Mouse (Mus musculus): ENCODE measurements around the gene Prss2.
"Not testable (repeated sequence)": the region's sequence is repeated elsewhere in the genome, so short reads cannot be mapped to it uniquely, and the experiment has no call there.

The Prss2 gene

DNA sequence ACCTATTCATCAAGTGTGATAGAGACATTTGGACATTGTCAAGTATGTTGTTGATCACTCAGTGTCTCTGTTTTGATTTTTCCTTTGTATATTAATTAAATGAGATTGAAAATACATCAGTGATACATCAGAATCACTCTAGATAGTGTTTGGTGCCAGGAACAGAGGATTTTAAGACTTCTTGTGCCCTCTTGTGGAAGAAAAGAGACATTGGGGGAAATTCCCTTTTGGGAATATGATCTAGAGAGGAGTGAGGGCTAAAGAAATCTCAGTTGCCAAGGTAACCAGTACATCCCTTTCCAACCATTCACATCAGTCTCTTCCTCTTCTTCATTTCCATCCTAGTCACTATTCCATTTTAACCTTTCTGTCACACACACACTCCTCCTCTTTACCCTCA, 34.8 kb downstream of the Prss2 start:
- no peak for DNase-seq (ENCODE audit: low spot score)

DNA sequence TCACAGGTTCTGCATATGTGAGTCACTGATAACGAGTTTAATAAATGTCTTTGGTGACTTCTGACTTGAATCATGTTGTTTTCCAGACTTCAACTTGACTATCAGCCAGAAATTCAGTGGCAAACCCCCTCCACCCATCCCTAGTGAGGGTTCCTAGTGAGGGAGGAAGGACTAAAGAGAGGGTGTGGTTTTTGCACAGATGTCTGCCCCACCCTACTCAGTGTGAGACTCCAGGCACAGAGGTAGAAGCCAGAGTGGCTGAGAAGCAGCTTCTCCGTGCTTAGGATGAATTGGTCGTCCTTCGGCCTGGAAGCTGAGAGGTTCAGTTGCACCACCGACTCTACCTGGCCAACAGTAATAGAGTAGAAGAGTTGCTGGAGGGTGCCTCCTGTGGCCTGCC, 35.9 kb downstream of the Prss2 start:
- no peak for DNase-seq (ENCODE audit: low spot score)

DNA sequence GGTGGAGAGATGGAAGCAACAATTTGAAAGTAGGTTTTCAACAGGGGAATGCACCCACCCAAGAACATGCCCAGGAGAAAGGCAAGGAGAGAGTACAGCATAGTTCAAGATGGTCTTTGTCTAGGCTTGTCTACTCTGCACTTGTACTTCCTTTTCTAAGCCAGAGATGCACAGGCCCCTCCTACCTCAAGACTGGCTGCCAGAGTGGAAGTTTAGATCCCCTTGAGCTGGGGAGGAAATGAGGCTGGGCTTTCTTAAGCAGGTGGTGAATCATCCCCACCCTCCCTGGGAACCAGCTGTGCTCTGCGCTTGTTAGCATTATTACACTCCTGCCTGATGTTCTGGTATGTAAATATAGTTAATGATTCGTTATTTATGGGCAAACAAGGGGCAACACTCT, 36.7 kb downstream of the Prss2 start:
- DNase-seq (ENCODE audit: low spot score) = no peak

DNA sequence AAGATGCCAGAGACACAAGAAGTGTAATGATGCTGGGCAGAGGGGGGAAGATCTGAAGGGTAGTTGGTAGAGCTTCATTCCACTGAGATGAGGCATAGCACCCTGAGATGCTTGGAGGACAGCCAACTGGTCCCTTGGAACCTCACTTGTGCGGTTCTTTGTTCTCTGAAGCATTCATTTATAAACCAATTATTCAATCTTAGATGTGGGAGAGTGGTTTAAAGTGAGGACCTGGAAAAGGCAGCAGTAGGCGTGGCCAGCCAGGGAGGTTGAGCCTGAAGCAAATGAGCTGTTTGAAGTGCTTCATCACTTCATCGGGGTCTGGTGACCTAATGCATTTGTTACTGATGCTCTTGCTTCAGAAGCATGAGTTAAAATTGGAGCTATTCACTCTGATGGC, 37.7 kb downstream of the Prss2 start:
- no peak for DNase-seq (ENCODE audit: low spot score)

DNA sequence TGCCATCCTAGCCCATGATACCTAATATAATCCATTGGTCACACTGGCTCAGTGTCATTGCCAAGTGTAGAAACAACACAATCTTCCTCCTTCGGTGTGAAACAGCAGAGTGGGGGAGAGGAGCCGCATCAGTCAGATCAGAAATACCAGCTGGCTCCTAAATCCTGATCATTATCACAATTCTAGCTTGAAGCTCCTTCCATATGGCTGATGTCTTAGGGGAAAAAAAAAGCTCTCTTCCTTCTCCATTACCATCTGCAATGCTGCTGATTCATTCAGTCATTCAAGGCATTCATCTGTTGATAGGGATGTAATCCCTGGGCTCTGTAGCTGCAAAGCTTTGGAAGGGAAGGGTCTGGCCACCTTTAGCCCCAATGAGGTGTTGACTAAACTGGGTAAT, 38.7 kb downstream of the Prss2 start:
- no peak for DNase-seq (ENCODE audit: low spot score)

DNA sequence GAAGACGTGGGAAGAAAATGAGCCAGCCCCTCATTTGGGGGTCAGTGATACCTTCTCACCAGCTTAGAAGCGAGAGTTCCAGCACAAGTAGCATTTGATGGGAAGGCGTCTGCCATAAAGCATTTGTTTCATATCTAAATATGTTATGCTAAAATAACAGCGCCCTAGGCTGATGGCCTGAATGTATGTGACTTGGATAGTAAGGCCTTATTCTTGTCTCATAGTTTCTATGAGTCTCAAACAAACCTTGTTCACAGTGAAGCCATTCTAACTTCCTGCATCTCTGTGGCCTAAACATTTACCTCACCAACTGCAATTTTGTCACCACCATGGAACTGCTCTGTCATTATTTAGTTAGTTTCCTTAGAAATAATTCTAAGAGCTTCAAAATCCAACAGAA, 41.0 kb downstream of the Prss2 start:
- DNase-seq (ENCODE audit: low spot score) = no peak

DNA sequence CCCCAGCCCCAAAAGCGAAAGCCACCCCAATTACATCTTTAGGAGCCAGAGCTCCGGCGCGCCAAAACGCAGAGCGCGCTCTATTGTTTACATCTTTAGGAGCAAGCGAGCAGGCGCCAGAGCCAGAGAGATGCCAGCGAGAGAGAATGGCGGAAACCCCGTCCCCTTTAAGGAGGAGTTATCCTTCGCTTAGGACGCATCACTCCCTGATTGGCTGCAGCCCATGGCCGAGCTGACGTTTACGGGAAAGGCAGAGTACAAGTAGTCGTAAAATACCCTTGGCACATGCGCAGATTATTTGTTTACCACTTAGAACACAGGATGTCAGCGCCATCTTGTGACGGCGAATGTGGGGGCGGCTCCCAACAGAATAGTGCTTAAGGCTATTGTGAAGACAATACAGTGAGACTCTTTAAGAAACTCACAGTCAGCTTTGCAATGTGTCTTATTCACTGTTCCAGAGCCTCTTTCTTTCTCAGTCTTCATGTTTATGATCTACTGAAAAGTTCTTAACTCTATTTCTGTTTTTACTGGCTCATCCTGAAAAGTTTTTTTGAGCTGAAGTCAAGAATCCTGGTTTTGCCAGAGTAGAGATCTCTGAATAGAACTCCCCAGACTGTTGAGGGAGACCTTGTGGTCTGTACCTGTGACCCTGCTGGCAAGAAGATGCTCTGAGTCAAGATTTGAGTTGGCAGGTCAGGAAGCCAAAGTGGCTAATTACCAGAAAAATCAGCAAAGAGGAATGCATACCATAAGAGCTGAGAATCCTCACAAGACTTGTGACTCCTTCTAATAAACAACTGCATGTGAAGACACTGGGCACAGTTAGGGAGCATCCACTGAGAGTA, 41.7 kb downstream of the Prss2 start:
- not testable (repeated sequence) for DNase-seq (ENCODE audit: low spot score)

DNA sequence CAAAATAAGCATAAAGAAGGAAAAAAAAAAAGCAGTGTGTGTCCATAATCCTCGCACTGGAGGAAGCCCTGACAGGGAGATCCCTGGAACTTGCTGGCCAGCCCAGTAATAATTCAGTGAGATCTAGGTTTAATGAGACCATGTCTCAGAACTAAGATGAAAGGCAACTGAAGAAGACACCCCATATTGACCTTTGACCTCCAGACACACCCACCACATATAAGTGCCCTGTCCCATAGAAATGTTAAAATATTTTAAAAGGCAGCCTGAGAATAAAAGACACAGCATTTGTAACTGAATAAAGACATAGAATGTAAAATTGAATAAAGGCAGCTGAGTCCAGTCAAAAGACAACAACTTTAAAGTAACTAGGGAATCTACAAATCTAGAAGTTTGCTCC, 43.7 kb downstream of the Prss2 start:
- no peak for DNase-seq (ENCODE audit: low spot score)

DNA sequence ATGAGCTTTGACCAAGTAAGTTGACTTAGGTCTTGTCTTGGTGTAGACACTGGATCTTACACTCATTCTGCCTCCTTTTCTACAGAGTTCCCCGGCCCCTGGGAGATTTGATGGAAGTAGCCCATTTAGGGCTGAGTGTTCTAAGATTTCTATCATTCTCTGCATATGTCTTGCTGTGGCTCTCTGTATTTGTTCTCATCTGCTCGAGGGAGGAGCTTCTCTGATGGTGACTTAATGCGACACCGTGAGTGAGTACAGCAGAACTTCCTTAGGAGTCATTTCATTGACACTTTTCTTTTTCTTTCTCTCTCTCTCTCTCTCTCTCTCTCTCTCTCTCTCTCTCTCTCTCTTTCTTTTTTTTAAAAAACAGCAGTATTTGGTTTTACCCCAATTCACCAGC, 45.4 kb downstream of the Prss2 start:
- no peak for DNase-seq (ENCODE audit: low spot score)

DNA sequence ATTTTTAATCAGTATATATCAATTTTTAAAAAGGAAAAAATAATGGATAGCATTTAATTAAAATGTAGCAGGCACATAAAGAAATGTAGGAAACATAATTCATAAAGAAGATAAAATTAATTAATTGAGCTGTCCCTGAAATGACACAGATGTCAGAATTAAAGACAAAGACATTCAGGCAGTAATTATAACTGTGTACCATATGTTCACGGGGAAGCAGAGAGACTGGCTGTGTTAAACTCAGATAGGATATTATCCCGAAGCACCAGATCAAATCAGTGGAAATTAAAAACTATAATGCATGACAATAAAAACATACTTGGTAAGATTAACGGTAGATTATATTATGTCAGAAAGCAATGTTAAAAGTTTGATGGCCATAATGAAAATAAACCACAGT, 47.5 kb downstream of the Prss2 start:
- no peak for DNase-seq (ENCODE audit: low spot score)

Measured in ovary, adult 18-20 months (tissue).